Mouse (Mus musculus): ENCODE measurements at regions not wholly inside any gene's neighbourhood (a gene's known extent, or its start where the extent isn't known, plus 50 kb on each side); places are given as distances from the start of the nearest gene placed in this dataset.
A peak's percentile ranks its signal among the peaks of the same experiment; 100 is the strongest.
"Not testable (repeated sequence)": the region's sequence is repeated elsewhere in the genome, so short reads cannot be mapped to it uniquely, and the experiment has no call there.

- Histone ChIP-seq H3K27ac (ENCODE audit: poor library complexity, severe bottlenecking) (no peak overlapping the region), H3K9ac (no peak overlapping the region), H3K4me1 (replicated peaks) (peaks cover 27% of the 10 kb centered on the region), H3K4me3 (no peak overlapping the region), H3K4me2 (no peak overlapping the region), H3K9me3 (replicated peaks) (no peaks in the 10 kb centered on the region), H3K27me3 (replicated peaks) (no peaks in the 10 kb centered on the region), H3K36me3 (no peaks in the 10 kb centered on the region)
- ATAC-seq (ENCODE audit: insufficient number of reproducible peaks, low FRiP score), result no peak
These were observed 298.2 kb downstream of the Eipr1 start for GRCm38 (mm10) chr12:29049801-29050200.

- Histone ChIP-seq H3K27me3 (replicated peaks) (no peaks in the 10 kb centered on the region), H3K4me2 (no peak overlapping the region), H3K36me3 (no peaks in the 10 kb centered on the region), H3K9ac (no peak overlapping the region), H3K9me3 (replicated peaks) (no peaks in the 10 kb centered on the region), H3K27ac (ENCODE audit: poor library complexity, severe bottlenecking) (0 out of 2 replicates have a peak overlapping the region, but pooled peaks have one; percentile 4), H3K4me1 (replicated peaks) (peaks cover 27% of the 10 kb centered on the region), H3K4me3 (no peak overlapping the region)
- no peak for ATAC-seq (ENCODE audit: insufficient number of reproducible peaks, low FRiP score)
- 25% methylated on average over 8 of the region's 8 CpGs for WGBS
These were observed 299.1 kb downstream of the Eipr1 start for GRCm38 (mm10) chr12:29050516-29051251.

- Histone ChIP-seq H3K4me2 (no peak overlapping the region), H3K27me3 (replicated peaks) (no peaks in the 10 kb centered on the region), H3K27ac (ENCODE audit: poor library complexity, severe bottlenecking) (no peak overlapping the region), H3K4me3 (no peak overlapping the region), H3K36me3 (no peaks in the 10 kb centered on the region), H3K4me1 (replicated peaks) (peaks cover 17% of the 10 kb centered on the region), H3K9me3 (replicated peaks) (no peaks in the 10 kb centered on the region), H3K9ac (no peak overlapping the region)
- 48% methylated on average over 7 of the region's 7 CpGs for WGBS
- ATAC-seq (ENCODE audit: insufficient number of reproducible peaks, low FRiP score), result no peak
These were observed 302.8 kb downstream of the Eipr1 start for GRCm38 (mm10) chr12:29054367-29054766.

- Histone ChIP-seq H3K4me3 (no peak overlapping the region), H3K4me2 (no peak overlapping the region), H3K4me1 (replicated peaks) (no peaks in the 10 kb centered on the region), H3K36me3 (no peaks in the 10 kb centered on the region), H3K9ac (no peak overlapping the region), H3K27ac (ENCODE audit: poor library complexity, severe bottlenecking) (no peak overlapping the region), H3K27me3 (replicated peaks) (no peaks in the 10 kb centered on the region), H3K9me3 (replicated peaks) (no peaks in the 10 kb centered on the region)
- WGBS, result 62% methylated on average over 14 of the region's 14 CpGs
- ATAC-seq (ENCODE audit: insufficient number of reproducible peaks, low FRiP score), result no peak
These were observed 310.5 kb downstream of the Eipr1 start for GRCm38 (mm10) chr12:29062025-29062637.

- ATAC-seq (ENCODE audit: insufficient number of reproducible peaks, low FRiP score), result no peak
- Histone ChIP-seq H3K4me2 (no peak overlapping the region), H3K27ac (ENCODE audit: poor library complexity, severe bottlenecking) (no peak overlapping the region), H3K4me1 (replicated peaks) (0 out of 2 replicates have a peak, but pooled peaks cover 2% of the 10 kb centered on the region), H3K9me3 (replicated peaks) (no peaks in the 10 kb centered on the region), H3K27me3 (replicated peaks) (no peaks in the 10 kb centered on the region), H3K9ac (no peak overlapping the region), H3K4me3 (no peak overlapping the region), H3K36me3 (no peaks in the 10 kb centered on the region)
- WGBS, result 86% methylated on average over 3 of the region's 3 CpGs
These were observed 311.2 kb downstream of the Eipr1 start for GRCm38 (mm10) chr12:29062801-29063200.

- ATAC-seq (ENCODE audit: insufficient number of reproducible peaks, low FRiP score), result no peak
- 26% methylated on average over 5 of the region's 5 CpGs for WGBS
- H3K36me3 ChIP-seq, result no peaks in the 10 kb centered on the region
- H3K4me2 ChIP-seq, result no peak overlapping the region
- H3K4me3 ChIP-seq, result no peak overlapping the region
- no peaks in the 10 kb centered on the region for H3K9me3 ChIP-seq (replicated peaks)
- H3K27ac ChIP-seq (ENCODE audit: poor library complexity, severe bottlenecking), result no peak overlapping the region
- 0 out of 2 replicates have a peak, but pooled peaks cover 2% of the 10 kb centered on the region for H3K4me1 ChIP-seq (replicated peaks)
- no peak overlapping the region for H3K9ac ChIP-seq
- H3K27me3 ChIP-seq (replicated peaks), result no peaks in the 10 kb centered on the region
These were observed 316.6 kb downstream of the Eipr1 start for GRCm38 (mm10) chr12:29068180-29068579.

- H3K36me3 ChIP-seq, result no peaks in the 10 kb centered on the region
- WGBS, result 73% methylated on average over 10 of the region's 10 CpGs
- no peaks in the 10 kb centered on the region for H3K9me3 ChIP-seq (replicated peaks)
- no peak overlapping the region for H3K4me3 ChIP-seq
- no peaks in the 10 kb centered on the region for H3K27me3 ChIP-seq (replicated peaks)
- no peak for ATAC-seq (ENCODE audit: insufficient number of reproducible peaks, low FRiP score)
- H3K4me2 ChIP-seq, result no peak overlapping the region
- H3K4me1 ChIP-seq (replicated peaks), result 0 out of 2 replicates have a peak, but pooled peaks cover 13% of the 10 kb centered on the region
- no peak overlapping the region for H3K9ac ChIP-seq
- no peak overlapping the region for H3K27ac ChIP-seq (ENCODE audit: poor library complexity, severe bottlenecking)
These were observed 323.7 kb downstream of the Eipr1 start for GRCm38 (mm10) chr12:29075096-29075852.

- no peaks in the 10 kb centered on the region for H3K9me3 ChIP-seq (replicated peaks)
- no peak overlapping the region for H3K4me3 ChIP-seq
- no peak overlapping the region for H3K9ac ChIP-seq
- no peaks in the 10 kb centered on the region for H3K27me3 ChIP-seq (replicated peaks)
- WGBS, result 63% methylated on average over 1 of the region's 1 CpGs
- no peaks in the 10 kb centered on the region for H3K36me3 ChIP-seq
- no peak overlapping the region for H3K27ac ChIP-seq (ENCODE audit: poor library complexity, severe bottlenecking)
- 0 out of 2 replicates have a peak, but pooled peaks cover 13% of the 10 kb centered on the region for H3K4me1 ChIP-seq (replicated peaks)
- H3K4me2 ChIP-seq, result no peak overlapping the region
- ATAC-seq (ENCODE audit: insufficient number of reproducible peaks, low FRiP score), result no peak
These were observed 325.0 kb downstream of the Eipr1 start for GRCm38 (mm10) chr12:29076606-29077005.

- H3K4me3 ChIP-seq, result no peak overlapping the region
- no peak for ATAC-seq (ENCODE audit: insufficient number of reproducible peaks, low FRiP score)
- 89% methylated on average over 1 of the region's 1 CpGs for WGBS
- no peaks in the 10 kb centered on the region for H3K27me3 ChIP-seq (replicated peaks)
- no peak overlapping the region for H3K9ac ChIP-seq
- H3K27ac ChIP-seq (ENCODE audit: poor library complexity, severe bottlenecking), result no peak overlapping the region
- no peaks in the 10 kb centered on the region for H3K9me3 ChIP-seq (replicated peaks)
- H3K4me2 ChIP-seq, result no peak overlapping the region
- H3K36me3 ChIP-seq, result no peaks in the 10 kb centered on the region
- H3K4me1 ChIP-seq (replicated peaks), result 0 out of 2 replicates have a peak, but pooled peaks cover 10% of the 10 kb centered on the region
These were observed 327.4 kb downstream of the Eipr1 start for GRCm38 (mm10) chr12:29079011-29079410.

GRCm38 (mm10) chr12:29083426-29084221, 332.0 kb downstream of the Eipr1 start:
- H3K27ac ChIP-seq (ENCODE audit: poor library complexity, severe bottlenecking), result no peak overlapping the region
- H3K27me3 ChIP-seq (replicated peaks), result no peaks in the 10 kb centered on the region
- ATAC-seq (ENCODE audit: insufficient number of reproducible peaks, low FRiP score), result no peak
- no peak overlapping the region for H3K9ac ChIP-seq
- H3K4me3 ChIP-seq, result no peak overlapping the region
- H3K4me1 ChIP-seq (replicated peaks), result no peaks in the 10 kb centered on the region
- WGBS, result 62% methylated on average over 13 of the region's 13 CpGs
- no peaks in the 10 kb centered on the region for H3K36me3 ChIP-seq
- no peaks in the 10 kb centered on the region for H3K9me3 ChIP-seq (replicated peaks)
- no peak overlapping the region for H3K4me2 ChIP-seq

- not testable (repeated sequence) for H3K9ac ChIP-seq; H3K27me3 ChIP-seq (replicated peaks); H3K9me3 ChIP-seq (replicated peaks); H3K4me2 ChIP-seq; H3K4me1 ChIP-seq (replicated peaks); H3K27ac ChIP-seq (ENCODE audit: poor library complexity, severe bottlenecking); ATAC-seq (ENCODE audit: insufficient number of reproducible peaks, low FRiP score); H3K4me3 ChIP-seq; H3K36me3 ChIP-seq
- 66% methylated on average over 2 of the region's 2 CpGs for WGBS
These were observed 335.6 kb downstream of the Eipr1 start for GRCm38 (mm10) chr12:29087245-29087644.
